Mouse (Mus musculus): ENCODE measurements around the gene Rrp7a. TPM values are rescaled to one million over a fixed set of nuclear protein-coding genes. Genes with fewer than 3 reads are reported as not detected.

The Rrp7a gene
- polyA plus RNA-seq, 1 experiment from 2014 or later = 39.9 TPM

GRCm38 (mm10) chr15:83115071-83115470 is 7.5 kb downstream of the Rrp7a start:
- Histone ChIP-seq H3K9me3 (ENCODE audit: control insufficient read depth, low read length) (no peaks in the 10 kb centered on the region), H3K36me3 (ENCODE audit: control insufficient read depth, insufficient read depth, low read length) (peaks cover 22% of the 10 kb centered on the region), H3K27me3 (ENCODE audit: control insufficient read depth, insufficient read depth, low read length) (no peaks in the 10 kb centered on the region), H3K9ac (ENCODE audit: low read length) (no peak overlapping the region), H3K4me2 (replicated peaks; ENCODE audit: low read depth) (no peak overlapping the region), H3K4me3 (ENCODE audit: low read depth, low read length) (no peak overlapping the region), H3K4me1 (replicated peaks; ENCODE audit: control insufficient read depth, insufficient read depth) (no peaks in the 10 kb centered on the region), H3K27ac (replicated peaks) (no peak overlapping the region)
- no peak for TF ChIP-seq CTCF (IDR thresholded peaks at IDR 0.05; ENCODE audit: low read depth)
- TF ChIP-seq EP300 (optimal IDR thresholded peaks at IDR 0.05) = no peak
- DNase-seq (ENCODE audit: low spot score) = no peak
- ATAC-seq (ENCODE audit: low FRiP score, low TSS enrichment) = no peak
- 85% methylated on average over 6 of the region's 6 CpGs for WGBS

GRCm38 (mm10) chr15:83114106-83114505 is 8.5 kb downstream of the Rrp7a start:
- TF ChIP-seq CTCF (IDR thresholded peaks at IDR 0.05; ENCODE audit: low read depth) (no peak), EP300 (optimal IDR thresholded peaks at IDR 0.05) (no peak)
- WGBS = 79% methylated on average over 9 of the region's 9 CpGs
- no peak overlapping the region for H3K4me3 ChIP-seq (ENCODE audit: low read depth, low read length)
- DNase-seq (ENCODE audit: low spot score) = no peak
- peaks cover 18% of the 10 kb centered on the region for H3K36me3 ChIP-seq (ENCODE audit: control insufficient read depth, insufficient read depth, low read length)
- no peaks in the 10 kb centered on the region for H3K27me3 ChIP-seq (ENCODE audit: control insufficient read depth, insufficient read depth, low read length)
- ATAC-seq (ENCODE audit: low FRiP score, low TSS enrichment) = no peak
- H3K4me1 ChIP-seq (replicated peaks; ENCODE audit: control insufficient read depth, insufficient read depth) = no peaks in the 10 kb centered on the region
- H3K9ac ChIP-seq (ENCODE audit: low read length) = no peak overlapping the region
- no peak overlapping the region for H3K4me2 ChIP-seq (replicated peaks; ENCODE audit: low read depth)
- no peak overlapping the region for H3K27ac ChIP-seq (replicated peaks)
- no peaks in the 10 kb centered on the region for H3K9me3 ChIP-seq (ENCODE audit: control insufficient read depth, low read length)

DNA sequence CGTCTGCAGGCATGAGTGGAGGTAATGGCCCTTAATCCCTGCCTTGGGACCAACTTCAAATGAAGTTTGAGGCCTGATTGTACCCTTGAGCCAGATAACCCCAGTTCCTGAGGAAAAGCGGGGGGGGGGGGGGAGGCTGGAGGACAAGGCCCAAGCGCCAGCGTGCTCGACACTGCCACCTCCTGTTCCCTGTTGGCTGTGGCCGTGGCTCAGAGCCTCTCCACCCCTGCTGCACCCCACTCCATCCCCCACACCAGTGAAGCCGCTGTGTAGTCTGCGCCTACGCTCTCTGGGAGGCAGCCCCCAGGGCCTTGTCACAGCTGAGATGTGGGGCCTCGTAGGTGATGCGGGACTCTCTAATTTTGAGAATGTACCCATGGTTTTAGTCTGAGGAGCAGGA is 9.7 kb downstream of the Rrp7a start:
- peaks cover 13% of the 10 kb centered on the region for H3K36me3 ChIP-seq (ENCODE audit: control insufficient read depth, insufficient read depth, low read length)
- WGBS = 11% methylated on average over 10 of the region's 11 CpGs
- H3K4me2 ChIP-seq (replicated peaks; ENCODE audit: low read depth) = no peak overlapping the region
- no peaks in the 10 kb centered on the region for H3K9me3 ChIP-seq (ENCODE audit: control insufficient read depth, low read length)
- no peaks in the 10 kb centered on the region for H3K4me1 ChIP-seq (replicated peaks; ENCODE audit: control insufficient read depth, insufficient read depth)
- no peak overlapping the region for H3K4me3 ChIP-seq (ENCODE audit: low read depth, low read length)
- H3K9ac ChIP-seq (ENCODE audit: low read length) = no peak overlapping the region
- ATAC-seq (ENCODE audit: low FRiP score, low TSS enrichment) (peak; percentile 76), DNase-seq (ENCODE audit: low spot score) (peak; percentile 84)
- no peaks in the 10 kb centered on the region for H3K27me3 ChIP-seq (ENCODE audit: control insufficient read depth, insufficient read depth, low read length)
- TF ChIP-seq CTCF (IDR thresholded peaks at IDR 0.05; ENCODE audit: low read depth) (peak; percentile 88), EP300 (optimal IDR thresholded peaks at IDR 0.05) (no peak)
- no peak overlapping the region for H3K27ac ChIP-seq (replicated peaks)

DNA sequence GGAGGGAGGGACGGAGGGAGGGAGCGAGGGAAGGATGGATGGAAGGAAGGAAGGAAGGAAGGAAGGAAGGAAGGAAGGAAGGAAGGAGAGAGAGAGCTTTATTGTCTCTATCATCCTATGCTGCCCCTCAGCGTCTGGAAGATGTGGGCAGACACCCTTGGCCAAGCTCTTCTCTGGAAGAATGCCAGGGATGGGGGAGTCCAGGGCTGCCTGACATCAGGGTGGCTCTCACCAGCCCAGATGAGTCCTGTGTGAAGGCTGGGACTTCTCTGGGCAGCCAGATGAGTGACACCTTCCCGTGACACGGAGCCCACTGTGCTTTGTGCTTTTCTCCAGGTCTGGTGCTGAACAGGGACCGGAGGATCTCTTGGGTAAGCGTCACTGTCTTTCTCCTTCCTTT is 10.7 kb downstream of the Rrp7a start:
- no peak overlapping the region for H3K4me3 ChIP-seq (ENCODE audit: low read depth, low read length)
- H3K9me3 ChIP-seq (ENCODE audit: control insufficient read depth, low read length) = no peaks in the 10 kb centered on the region
- H3K4me2 ChIP-seq (replicated peaks; ENCODE audit: low read depth) = no peak overlapping the region
- H3K27ac ChIP-seq (replicated peaks) = no peak overlapping the region
- peaks cover 7% of the 10 kb centered on the region for H3K36me3 ChIP-seq (ENCODE audit: control insufficient read depth, insufficient read depth, low read length)
- DNase-seq (ENCODE audit: low spot score) (no peak), ATAC-seq (ENCODE audit: low FRiP score, low TSS enrichment) (no peak)
- H3K27me3 ChIP-seq (ENCODE audit: control insufficient read depth, insufficient read depth, low read length) = no peaks in the 10 kb centered on the region
- 89% methylated on average over 7 of the region's 7 CpGs for WGBS
- H3K9ac ChIP-seq (ENCODE audit: low read length) = no peak overlapping the region
- no peak for TF ChIP-seq CTCF (IDR thresholded peaks at IDR 0.05; ENCODE audit: low read depth)
- H3K4me1 ChIP-seq (replicated peaks; ENCODE audit: control insufficient read depth, insufficient read depth) = no peaks in the 10 kb centered on the region

GRCm38 (mm10) chr15:83111290-83111689 is 11.3 kb downstream of the Rrp7a start:
- ATAC-seq (ENCODE audit: low FRiP score, low TSS enrichment) = no peak
- no peak overlapping the region for H3K4me3 ChIP-seq (ENCODE audit: low read depth, low read length)
- WGBS = 50% methylated on average over 6 of the region's 6 CpGs
- DNase-seq (ENCODE audit: low spot score) = no peak
- H3K9me3 ChIP-seq (ENCODE audit: control insufficient read depth, low read length) = no peaks in the 10 kb centered on the region
- H3K27me3 ChIP-seq (ENCODE audit: control insufficient read depth, insufficient read depth, low read length) = no peaks in the 10 kb centered on the region
- H3K9ac ChIP-seq (ENCODE audit: low read length) = no peak overlapping the region
- H3K36me3 ChIP-seq (ENCODE audit: control insufficient read depth, insufficient read depth, low read length) = peaks cover 5% of the 10 kb centered on the region; the same call in 1 of the 2 replicates
- H3K27ac ChIP-seq (replicated peaks) = no peak overlapping the region
- no peak overlapping the region for H3K4me2 ChIP-seq (replicated peaks; ENCODE audit: low read depth)
- no peaks in the 10 kb centered on the region for H3K4me1 ChIP-seq (replicated peaks; ENCODE audit: control insufficient read depth, insufficient read depth)
- no peak for TF ChIP-seq CTCF (IDR thresholded peaks at IDR 0.05; ENCODE audit: low read depth)
- no peak for TF ChIP-seq EP300 (optimal IDR thresholded peaks at IDR 0.05)

DNA sequence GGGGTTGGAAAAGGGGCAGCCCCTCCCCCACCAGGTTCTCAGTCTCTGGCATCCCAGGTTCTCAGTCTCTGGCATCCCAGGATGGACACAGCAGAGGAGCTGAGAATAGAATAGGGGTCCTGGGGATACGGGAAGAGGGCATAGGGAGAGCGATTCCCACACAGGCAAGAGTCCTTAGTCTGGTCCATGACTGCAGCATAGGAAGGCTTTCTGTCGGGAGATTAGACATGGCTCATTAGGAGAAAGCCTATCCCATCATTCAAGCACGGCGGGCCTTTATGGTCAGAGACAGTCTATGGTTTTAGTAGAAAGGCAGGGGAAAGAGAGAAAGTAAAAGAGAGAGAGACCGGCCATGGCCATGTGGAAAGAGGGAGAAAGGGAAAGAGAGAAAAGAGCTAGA is 14.8 kb downstream of the Rrp7a start:
- Histone ChIP-seq H3K4me2 (replicated peaks; ENCODE audit: low read depth) (no peak overlapping the region), H3K9ac (ENCODE audit: low read length) (no peak overlapping the region), H3K27me3 (ENCODE audit: control insufficient read depth, insufficient read depth, low read length) (no peaks in the 10 kb centered on the region), H3K27ac (replicated peaks) (no peak overlapping the region), H3K4me3 (ENCODE audit: low read depth, low read length) (no peak overlapping the region), H3K36me3 (ENCODE audit: control insufficient read depth, insufficient read depth, low read length) (no peaks in the 10 kb centered on the region), H3K9me3 (ENCODE audit: control insufficient read depth, low read length) (no peaks in the 10 kb centered on the region), H3K4me1 (replicated peaks; ENCODE audit: control insufficient read depth, insufficient read depth) (no peaks in the 10 kb centered on the region)
- DNase-seq (ENCODE audit: low spot score) (no peak), ATAC-seq (ENCODE audit: low FRiP score, low TSS enrichment) (no peak)
- 70% methylated on average over 6 of the region's 6 CpGs for WGBS
- no peak for TF ChIP-seq CTCF (IDR thresholded peaks at IDR 0.05; ENCODE audit: low read depth)
- no peak for TF ChIP-seq EP300 (optimal IDR thresholded peaks at IDR 0.05)

Measured in stomach, postnatal 0 days (tissue).